Mouse (Mus musculus) spleen, postnatal 4 days (tissue): Measurements from ENCODE around the gene Susd5.

ENCODE experiments used
- DNase-seq, 2 experiments: peaks; one replicate each; pipeline ENCODE4 v3.0.0; 2022; ENCODE audit warnings: low spot score in 2 of 2

Susd5 gene

GRCm38 (mm10) chr9:114057090-114057796 lies at the start of gene Susd5:
TSS of gene Susd5 (plus strand) at chr9:114057140.
- no peak for DNase-seq

- DNase-seq = no peak
Observed at GRCm38 (mm10) chr9:114007850-114008350, 49.0 kb upstream of the Susd5 start.

GRCm38 (mm10) chr9:114009526-114009925 lies 47.4 kb upstream of the Susd5 start:
- no peak for DNase-seq

- no peak for DNase-seq
Observed at GRCm38 (mm10) chr9:114011203-114011602, 45.7 kb upstream of the Susd5 start.

- no peak for DNase-seq
Observed at GRCm38 (mm10) chr9:114014034-114014433, 42.9 kb upstream of the Susd5 start.

GRCm38 (mm10) chr9:114015724-114016123 lies 41.2 kb upstream of the Susd5 start:
- peak; percentile 55 to 71 for DNase-seq

GRCm38 (mm10) chr9:114016402-114016801 lies 40.5 kb upstream of the Susd5 start:
- DNase-seq = no peak

GRCm38 (mm10) chr9:114019012-114019762 lies 37.8 kb upstream of the Susd5 start:
- DNase-seq = no peak

GRCm38 (mm10) chr9:114022141-114022540 lies 34.8 kb upstream of the Susd5 start:
- no peak for DNase-seq

- no peak for DNase-seq
Observed at GRCm38 (mm10) chr9:114025182-114025581, 31.8 kb upstream of the Susd5 start.

GRCm38 (mm10) chr9:114025846-114026245 lies 31.1 kb upstream of the Susd5 start:
- DNase-seq = no peak

- peak; percentile 69 to 83 for DNase-seq
Observed at GRCm38 (mm10) chr9:114026261-114026934, 30.5 kb upstream of the Susd5 start.

- no peak for DNase-seq
Observed at GRCm38 (mm10) chr9:114040945-114041344, 16.0 kb upstream of the Susd5 start.

- no peak for DNase-seq
Observed at GRCm38 (mm10) chr9:114042490-114042889, 14.4 kb upstream of the Susd5 start.

GRCm38 (mm10) chr9:114044446-114044845 lies 12.5 kb upstream of the Susd5 start:
- DNase-seq = no peak

- DNase-seq = no peak
Observed at GRCm38 (mm10) chr9:114046028-114046427, 10.9 kb upstream of the Susd5 start, which contains the start of gene Fbxl2. TSS of gene Fbxl2 (minus strand) at chr9:114046191.

- DNase-seq = no peak
Observed at GRCm38 (mm10) chr9:114046676-114047075, 10.3 kb upstream of the Susd5 start.

GRCm38 (mm10) chr9:114050106-114050505 lies 6.8 kb upstream of the Susd5 start:
- no peak for DNase-seq

- DNase-seq = no peak
Observed at GRCm38 (mm10) chr9:114050778-114051177, 6.2 kb upstream of the Susd5 start.

GRCm38 (mm10) chr9:114052031-114052430 lies 4.9 kb upstream of the Susd5 start:
- DNase-seq = no peak

GRCm38 (mm10) chr9:114052866-114053265 lies 4.1 kb upstream of the Susd5 start:
- DNase-seq = no peak

- no peak for DNase-seq
Observed at GRCm38 (mm10) chr9:114068494-114069053, 11.6 kb downstream of the Susd5 start.
